Mouse (Mus musculus): ENCODE data around the gene Rbm15. TPM values are rescaled to one million over a fixed set of nuclear protein-coding genes. Genes with fewer than 3 reads are reported as not detected.

Rbm15 gene
- polyA plus RNA-seq (2012; ENCODE audit: insufficient read depth, insufficient read length, low replicate concordance, missing spikeins), result 50.8 TPM in 1 of 2 replicates, not detected in the other

DNA sequence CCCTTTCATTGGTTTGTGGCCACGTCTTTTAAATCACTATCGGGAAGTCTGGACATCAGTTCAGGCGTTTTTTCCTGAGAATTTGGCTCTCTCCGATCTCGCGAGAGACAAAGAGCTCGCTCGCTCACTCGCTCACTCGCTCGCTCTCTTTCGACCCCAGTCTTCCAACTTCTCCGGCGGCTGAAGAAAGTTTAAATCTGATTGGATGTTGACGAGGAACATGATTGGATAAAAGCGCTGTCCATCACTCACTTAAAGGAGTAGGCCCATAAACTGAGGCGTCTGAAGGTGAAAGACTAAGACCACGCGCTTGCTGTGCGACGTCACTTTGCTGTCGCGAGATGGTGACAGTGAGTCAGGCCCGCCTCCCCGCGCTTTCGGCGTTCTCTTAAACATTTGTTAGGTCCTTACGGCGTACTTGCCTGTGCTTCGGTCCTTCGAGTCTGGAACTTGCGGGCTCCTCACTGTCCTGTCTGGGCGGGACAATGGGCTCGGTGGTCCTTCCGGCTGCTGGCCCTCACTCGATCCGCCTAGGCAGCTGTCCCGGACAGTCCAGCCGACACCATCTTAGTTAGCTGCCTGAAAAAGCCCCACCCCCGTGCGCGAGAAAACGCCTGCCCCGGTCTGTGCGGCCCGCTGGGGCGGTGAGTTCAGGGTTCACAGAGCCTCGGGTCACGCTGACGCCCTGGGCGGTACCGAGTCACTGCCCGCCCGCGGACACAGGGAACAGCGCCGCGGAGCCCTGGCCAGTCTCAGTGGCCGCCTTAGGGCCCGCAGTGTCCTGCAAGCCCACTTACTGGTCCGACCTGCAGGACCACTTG, at the start of gene Rbm15:
Gene Rbm15 (minus strand): TSS at position 293 of the 821 bp plus-strand sequence.
- Histone ChIP-seq H3K4me3 (ENCODE audit: insufficient read depth, low read depth, low read length) (peak within 1 kb of the TSS; percentile 69), H3K4me1 (ENCODE audit: control insufficient read depth, insufficient read depth, low read length) (peaks cover 20% of the 10 kb centered on the region), H3K27ac (ENCODE audit: insufficient read depth, low read depth, low read length) (peak within 1 kb of the TSS; percentile 88)
- under 1% methylated on average over 62 of the region's 62 CpGs for WGBS
- TF ChIP-seq POLR2A (IDR thresholded peaks at IDR 0.05; ENCODE audit: insufficient read depth, low read depth, low read length) (peak; percentile 43; the same call in 1 of the 2 replicates), CTCF (IDR thresholded peaks at IDR 0.05; ENCODE audit: insufficient read depth, low read depth, low read length) (no peak)

DNA sequence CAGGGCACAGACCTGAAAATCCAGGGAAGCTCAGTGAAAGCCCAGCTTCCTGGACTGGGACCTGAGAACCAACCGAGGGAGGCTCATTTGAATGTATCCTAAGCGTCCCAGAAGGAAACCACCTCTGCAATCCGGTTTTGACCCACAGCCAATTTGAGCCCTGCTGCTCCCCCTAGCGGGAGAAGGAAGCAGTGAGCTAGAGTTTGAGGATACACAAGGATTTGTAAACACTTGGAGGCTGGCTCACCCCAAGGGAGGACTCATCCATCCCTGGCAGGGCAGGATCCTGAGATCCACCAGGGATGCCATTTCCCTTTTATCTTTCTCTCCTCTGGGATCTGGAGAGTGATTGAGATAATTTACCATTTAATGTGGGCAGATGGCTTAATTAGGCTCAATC, 45.9 kb upstream of the Rbm15 start:
- WGBS, result 13% methylated on average over 4 of the region's 4 CpGs
- 0 out of 2 replicates have a peak, but pooled peaks have one; percentile 27 for TF ChIP-seq CTCF (IDR thresholded peaks at IDR 0.05; ENCODE audit: insufficient read depth, low read depth, low read length)
- TF ChIP-seq POLR2A (IDR thresholded peaks at IDR 0.05; ENCODE audit: insufficient read depth, low read depth, low read length), result no peak
- Histone ChIP-seq H3K4me1 (ENCODE audit: control insufficient read depth, insufficient read depth, low read length) (peaks cover 10% of the 10 kb centered on the region; the same call in 1 of the 2 replicates), H3K4me3 (ENCODE audit: insufficient read depth, low read depth, low read length) (no peak overlapping the region), H3K27ac (ENCODE audit: insufficient read depth, low read depth, low read length) (no peak overlapping the region)

DNA sequence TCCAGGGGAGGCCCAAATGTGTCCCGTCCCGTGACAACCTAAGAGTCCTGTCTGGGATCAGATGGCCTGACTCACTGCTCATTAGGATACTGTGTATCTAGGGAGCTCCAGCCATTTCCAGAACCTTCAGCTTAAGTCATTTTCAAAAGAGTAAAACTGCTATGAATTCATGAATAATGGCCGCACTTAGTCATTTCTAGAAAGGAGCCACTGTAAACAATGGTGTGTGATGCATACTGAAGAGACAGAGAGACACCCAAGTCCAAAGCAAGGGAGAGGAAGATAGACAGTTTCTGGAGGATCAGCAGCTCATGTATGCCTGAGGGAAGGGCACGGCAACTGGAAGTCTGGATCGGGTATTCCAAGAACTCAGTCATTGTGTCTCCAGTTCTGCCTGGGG, 45.2 kb upstream of the Rbm15 start:
- Histone ChIP-seq H3K4me1 (ENCODE audit: control insufficient read depth, insufficient read depth, low read length) (peaks cover 10% of the 10 kb centered on the region; the same call in 1 of the 2 replicates), H3K4me3 (ENCODE audit: insufficient read depth, low read depth, low read length) (no peak overlapping the region), H3K27ac (ENCODE audit: insufficient read depth, low read depth, low read length) (no peak overlapping the region)
- WGBS, result 94% methylated on average over 5 of the region's 5 CpGs
- TF ChIP-seq POLR2A (IDR thresholded peaks at IDR 0.05; ENCODE audit: insufficient read depth, low read depth, low read length), result no peak
- TF ChIP-seq CTCF (IDR thresholded peaks at IDR 0.05; ENCODE audit: insufficient read depth, low read depth, low read length), result no peak

DNA sequence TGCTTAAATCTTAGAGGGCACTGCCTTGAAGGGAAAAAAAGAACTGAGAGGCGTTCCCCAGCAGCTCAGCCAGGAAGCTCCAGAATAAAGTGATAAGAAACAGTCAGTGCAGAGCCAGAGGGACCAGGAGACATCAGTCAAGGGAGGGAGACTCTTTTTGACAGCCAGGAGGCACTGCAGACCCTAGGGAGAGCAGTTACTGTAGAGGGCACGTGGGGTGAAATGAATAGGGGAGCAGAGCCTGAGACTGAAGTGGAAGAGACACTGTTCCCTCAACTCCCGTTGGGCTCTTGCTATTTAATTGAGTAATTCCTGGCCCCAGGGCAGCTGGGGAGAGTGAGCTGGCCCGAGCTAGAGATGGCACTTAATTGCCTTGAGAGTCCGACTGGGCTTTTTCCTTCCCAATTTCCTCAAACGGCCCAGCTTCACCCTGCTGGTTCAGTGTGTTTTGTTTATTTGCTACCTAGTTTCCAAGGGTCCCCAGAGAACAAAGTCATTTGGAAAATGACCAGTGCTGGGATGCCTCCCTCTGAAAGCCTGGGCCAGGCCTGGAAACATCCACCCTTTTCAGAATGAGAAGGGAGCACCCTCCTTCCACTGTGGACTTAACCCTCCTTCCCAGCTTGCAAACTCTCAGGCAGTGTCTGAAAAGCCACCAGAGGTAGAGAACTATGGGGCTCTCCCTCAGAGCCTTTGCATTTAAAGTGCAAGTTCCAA, 41.6 kb upstream of the Rbm15 start:
- 41% methylated on average over 6 of the region's 6 CpGs for WGBS
- Histone ChIP-seq H3K27ac (ENCODE audit: insufficient read depth, low read depth, low read length) (no peak overlapping the region), H3K4me3 (ENCODE audit: insufficient read depth, low read depth, low read length) (no peak overlapping the region), H3K4me1 (ENCODE audit: control insufficient read depth, insufficient read depth, low read length) (peaks cover 7% of the 10 kb centered on the region; the same call in 1 of the 2 replicates)
- no peak for TF ChIP-seq CTCF (IDR thresholded peaks at IDR 0.05; ENCODE audit: insufficient read depth, low read depth, low read length)
- TF ChIP-seq POLR2A (IDR thresholded peaks at IDR 0.05; ENCODE audit: insufficient read depth, low read depth, low read length), result no peak

DNA sequence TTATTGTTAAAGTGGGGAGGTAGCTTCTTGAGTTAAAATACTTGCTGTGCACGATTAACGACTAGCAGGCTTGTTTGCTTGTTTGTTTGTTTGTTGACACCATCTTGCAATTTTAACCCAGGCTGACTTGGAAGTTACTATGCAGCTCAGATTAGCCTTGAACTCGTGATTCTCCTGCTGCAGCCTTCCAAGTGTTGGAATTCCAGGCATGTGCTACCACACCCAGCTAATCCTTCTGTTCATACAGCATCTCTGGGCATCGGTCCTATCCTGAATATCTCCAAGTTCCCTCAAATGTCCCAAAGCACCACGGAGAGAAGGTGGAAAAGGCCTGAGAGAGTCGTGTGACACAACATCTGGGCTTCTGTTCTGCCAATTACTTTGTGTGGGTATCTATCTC, 35.7 kb upstream of the Rbm15 start:
- 90% methylated on average over 6 of the region's 6 CpGs for WGBS
- Histone ChIP-seq H3K4me3 (ENCODE audit: insufficient read depth, low read depth, low read length) (no peak overlapping the region), H3K4me1 (ENCODE audit: control insufficient read depth, insufficient read depth, low read length) (no peaks in the 10 kb centered on the region), H3K27ac (ENCODE audit: insufficient read depth, low read depth, low read length) (no peak overlapping the region)
- TF ChIP-seq POLR2A (IDR thresholded peaks at IDR 0.05; ENCODE audit: insufficient read depth, low read depth, low read length) (no peak), CTCF (IDR thresholded peaks at IDR 0.05; ENCODE audit: insufficient read depth, low read depth, low read length) (no peak)

DNA sequence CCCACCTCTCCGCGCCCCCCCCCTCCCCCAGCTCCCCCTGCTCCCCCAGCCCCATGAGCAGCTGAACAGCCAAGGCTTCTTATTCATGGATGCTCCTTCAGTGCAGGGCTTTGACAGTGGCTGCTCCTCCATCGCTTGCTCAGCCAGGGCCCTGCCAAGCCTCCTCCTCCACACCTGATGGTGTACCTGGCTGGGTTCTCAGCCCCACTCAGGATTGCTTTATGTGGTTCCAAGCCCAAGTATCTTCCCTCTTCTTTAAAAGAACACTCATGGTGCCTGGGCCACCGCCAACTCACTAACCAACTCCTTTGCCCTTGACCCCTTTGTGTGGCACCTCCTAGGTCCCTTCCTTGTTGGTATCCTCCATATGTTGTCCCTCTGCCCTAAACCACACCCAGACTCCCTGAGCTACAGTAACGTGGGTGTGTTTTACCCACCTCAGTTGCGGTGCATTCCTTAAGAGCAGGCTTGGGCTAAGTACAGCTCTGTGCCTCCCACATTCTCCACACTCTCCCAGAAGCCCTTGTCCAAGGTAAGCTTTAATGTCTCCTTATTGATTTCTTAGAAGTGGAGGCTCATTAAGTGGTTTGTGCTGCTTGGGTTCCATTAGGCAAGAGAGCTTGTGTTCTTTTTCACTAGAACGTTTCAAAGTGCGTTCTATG, 34.6 kb upstream of the Rbm15 start:
- H3K4me1 ChIP-seq (ENCODE audit: control insufficient read depth, insufficient read depth, low read length), result no peaks in the 10 kb centered on the region
- TF ChIP-seq CTCF (IDR thresholded peaks at IDR 0.05; ENCODE audit: insufficient read depth, low read depth, low read length) (no peak), POLR2A (IDR thresholded peaks at IDR 0.05; ENCODE audit: insufficient read depth, low read depth, low read length) (no peak)
- H3K4me3 ChIP-seq (ENCODE audit: insufficient read depth, low read depth, low read length), result no peak overlapping the region
- 80% methylated on average over 8 of the region's 8 CpGs for WGBS
- no peak overlapping the region for H3K27ac ChIP-seq (ENCODE audit: insufficient read depth, low read depth, low read length)

DNA sequence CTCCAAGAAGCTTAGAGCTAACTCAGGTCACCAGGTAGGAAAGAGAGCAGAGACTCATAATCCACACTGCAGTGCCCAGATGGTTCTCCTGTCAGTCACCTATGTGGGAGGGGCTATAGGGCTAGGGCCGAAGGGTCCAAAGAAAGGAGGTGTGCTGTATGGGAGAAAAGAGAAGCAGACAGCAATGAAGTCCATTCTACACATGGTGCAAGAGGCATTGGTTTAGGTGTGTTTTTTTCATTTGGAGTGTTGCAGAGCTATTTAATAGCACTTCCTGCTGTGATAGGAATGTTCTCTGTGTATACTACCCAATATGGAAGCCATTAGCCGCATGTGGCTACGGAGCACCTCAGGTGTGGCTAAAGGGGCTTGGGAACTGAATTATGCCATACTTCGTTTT, 31.9 kb upstream of the Rbm15 start:
- TF ChIP-seq CTCF (IDR thresholded peaks at IDR 0.05; ENCODE audit: insufficient read depth, low read depth, low read length) (no peak), POLR2A (IDR thresholded peaks at IDR 0.05; ENCODE audit: insufficient read depth, low read depth, low read length) (no peak)
- H3K4me3 ChIP-seq (ENCODE audit: insufficient read depth, low read depth, low read length), result no peak overlapping the region
- WGBS, result 85% methylated on average over 4 of the region's 4 CpGs
- H3K4me1 ChIP-seq (ENCODE audit: control insufficient read depth, insufficient read depth, low read length), result peaks cover 2% of the 10 kb centered on the region; the same call in 1 of the 2 replicates
- no peak overlapping the region for H3K27ac ChIP-seq (ENCODE audit: insufficient read depth, low read depth, low read length)

DNA sequence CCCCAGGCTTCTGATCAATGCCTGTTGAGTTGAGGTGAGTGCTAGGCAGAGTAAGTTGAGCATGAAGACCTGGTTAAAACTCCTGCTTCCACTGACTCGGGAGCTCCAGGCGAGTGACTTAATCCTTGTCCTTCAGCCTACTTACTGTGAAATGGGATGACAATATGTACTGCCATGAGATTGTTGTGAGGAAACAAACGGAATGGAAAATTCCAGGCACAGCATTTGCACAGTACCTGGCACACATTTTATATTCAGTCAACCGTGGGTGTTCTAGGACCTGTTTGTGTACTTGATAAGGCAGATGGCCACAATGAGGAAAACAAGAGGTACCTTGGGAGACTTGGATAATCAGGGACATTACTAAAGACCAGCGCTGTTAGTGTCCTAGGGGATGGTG, 29.9 kb upstream of the Rbm15 start:
- peaks cover 2% of the 10 kb centered on the region; the same call in 1 of the 2 replicates for H3K4me1 ChIP-seq (ENCODE audit: control insufficient read depth, insufficient read depth, low read length)
- H3K4me3 ChIP-seq (ENCODE audit: insufficient read depth, low read depth, low read length), result no peak overlapping the region
- no peak for TF ChIP-seq CTCF (IDR thresholded peaks at IDR 0.05; ENCODE audit: insufficient read depth, low read depth, low read length)
- TF ChIP-seq POLR2A (IDR thresholded peaks at IDR 0.05; ENCODE audit: insufficient read depth, low read depth, low read length), result no peak
- H3K27ac ChIP-seq (ENCODE audit: insufficient read depth, low read depth, low read length), result no peak overlapping the region
- 90% methylated on average over 5 of the region's 5 CpGs for WGBS

Measured in olfactory bulb, adult 2 months (tissue).